Comparison of ENCODE assay signal across 8 mouse cellular contexts in genomic region chr4:152115921-152116612, GRCm38 (mm10). TPM values are rescaled to one million over a fixed set of nuclear protein-coding genes. Genes with fewer than 3 reads are reported as not detected.
DNase-seq lines count a peak whose midpoint lies in the region; ATAC-seq lines count a peak whose summit lies in the region.

Gene Tnfrsf25 (plus strand): TSS chr4:152115934.

- no peak for DNase-seq in left cerebral cortex, postnatal 25 days (ENCODE audit: low spot score in 2 of 2)
- no peak for DNase-seq in left cerebral cortex, postnatal 36 days (ENCODE audit: low spot score in 2 of 2)
- DNase-seq in embryonic facial prominence, embryonic 14.5 days (ENCODE audit: low spot score) = no peak
- peak; percentile 65 for DNase-seq in limb, embryonic 10.5 days (ENCODE audit: low spot score)
- no peak for DNase-seq in cerebellum, postnatal 4 days (ENCODE audit: low spot score in 2 of 2)
- DNase-seq in cerebellum, adult 8-10 months = no peak

- peak; percentile 26; the same call in 1 of the 2 replicates for ATAC-seq in embryonic facial prominence, embryonic 14.5 days (ENCODE audit: low read depth)
- ATAC-seq in neural tube, embryonic 13.5 days (ENCODE audit: low read depth) = 0 out of 2 replicates have a peak, but pooled peaks have one; percentile 14
- ATAC-seq in frontal cortex, adult (ENCODE audit: low TSS enrichment) = no peak

- peaks cover 63% of the 10 kb centered on the region for H3K27me3 ChIP-seq in embryonic facial prominence, embryonic 14.5 days (replicated peaks; ENCODE audit: control insufficient read depth, insufficient read depth, low read length)
- H3K27me3 ChIP-seq in limb, embryonic 10.5 days (ENCODE audit: low read depth, poor library complexity, severe bottlenecking) = peaks cover 90% of the 10 kb centered on the region
- H3K27me3 ChIP-seq in neural tube, embryonic 13.5 days = peaks cover 81% of the 10 kb centered on the region

- H3K27ac ChIP-seq in embryonic facial prominence, embryonic 14.5 days (replicated peaks; ENCODE audit: low read depth, low read length) = no peak within 1 kb of the TSS
- peak within 1 kb of the TSS; percentile 74 for H3K27ac ChIP-seq in limb, embryonic 10.5 days
- no peak within 1 kb of the TSS for H3K27ac ChIP-seq in neural tube, embryonic 13.5 days (replicated peaks)

- WGBS in embryonic facial prominence, embryonic 14.5 days = 3% methylated on average over 28 of the region's 30 CpGs
- WGBS in limb, embryonic 10.5 days = 3% methylated on average over 30 of the region's 30 CpGs
- 1% methylated on average over 30 of the region's 30 CpGs for WGBS in neural tube, embryonic 13.5 days

- peaks cover 39% of the 10 kb centered on the region for H3K36me3 ChIP-seq in embryonic facial prominence, embryonic 14.5 days (ENCODE audit: control insufficient read depth, insufficient read depth, low read length)
- H3K36me3 ChIP-seq in limb, embryonic 10.5 days = peaks cover 39% of the 10 kb centered on the region
- H3K36me3 ChIP-seq in neural tube, embryonic 13.5 days = peaks cover 35% of the 10 kb centered on the region

- no peaks in the 10 kb centered on the region for H3K9me3 ChIP-seq in embryonic facial prominence, embryonic 14.5 days (ENCODE audit: control insufficient read depth, low read length)
- no peaks in the 10 kb centered on the region for H3K9me3 ChIP-seq in limb, embryonic 10.5 days (replicated peaks)
- no peaks in the 10 kb centered on the region for H3K9me3 ChIP-seq in neural tube, embryonic 13.5 days

- intact Hi-C loops in left cerebral cortex, postnatal 25 days (cut with DNase I) = no loop called here
- intact Hi-C loops in left cerebral cortex, postnatal 36 days (cut with DNase I) = no loop called here

- peaks cover 27% of the 10 kb centered on the region for H3K4me1 ChIP-seq in embryonic facial prominence, embryonic 14.5 days (ENCODE audit: control insufficient read depth, insufficient read depth, low read length)
- peaks cover 40% of the 10 kb centered on the region for H3K4me1 ChIP-seq in limb, embryonic 10.5 days
- peaks cover 31% of the 10 kb centered on the region for H3K4me1 ChIP-seq in neural tube, embryonic 13.5 days (replicated peaks)

- peak within 1 kb of the TSS; percentile 47 for H3K4me2 ChIP-seq in embryonic facial prominence, embryonic 14.5 days (ENCODE audit: low read depth, low read length)
- peak within 1 kb of the TSS; percentile 22; the same call in 1 of the 2 replicates for H3K4me2 ChIP-seq in neural tube, embryonic 13.5 days

- H3K4me3 ChIP-seq in embryonic facial prominence, embryonic 14.5 days (ENCODE audit: low read depth, low read length) = peak within 1 kb of the TSS; percentile 18; the same call in 1 of the 2 replicates
- peak within 1 kb of the TSS; percentile 42 for H3K4me3 ChIP-seq in limb, embryonic 10.5 days
- H3K4me3 ChIP-seq in neural tube, embryonic 13.5 days = no peak within 1 kb of the TSS

- peak within 1 kb of the TSS; percentile 52; the same call in 1 of the 2 replicates for H3K9ac ChIP-seq in embryonic facial prominence, embryonic 14.5 days (ENCODE audit: low read depth, low read length)
- H3K9ac ChIP-seq in neural tube, embryonic 13.5 days = peak within 1 kb of the TSS; percentile 34; the same call in 1 of the 2 replicates

RNA-seq across cellular contexts. Expression of gene Tnfrsf25, which starts in this region (rescaled TPM):
- 10 to 100 TPM; 13.5 to 18.0 TPM for total RNA-seq in left cerebral cortex, postnatal 25 days (2021)
- 10 to 100 TPM in 1 of 2 experiments, 1 to 10 TPM in 1; 8.7 to 10.1 TPM for total RNA-seq in left cerebral cortex, postnatal 36 days (2021)
- polyA plus RNA-seq in embryonic facial prominence, embryonic 14.5 days (2014; fragmentation: Nextera tagmentation; extraction: Ambion mirVana) = 0.65 and 1.4 TPM in 2 replicates
- polyA plus RNA-seq in limb, embryonic 10.5 days (2016; fragmentation: Nextera tagmentation; extraction: Ambion mirVana) = 0.67 and 0.75 TPM in 2 replicates
- polyA plus RNA-seq in neural tube, embryonic 13.5 days (2015; fragmentation: Nextera tagmentation; extraction: Ambion mirVana) = 0.84 and 1.8 TPM in 2 replicates

Comparison
In these comparisons a context has a peak if more than half of its experiments do, and no peak if none do; other contexts are left out.
1. Peak in DNase-seq, H3K4me3 ChIP-seq and H3K27ac ChIP-seq in limb, embryonic 10.5 days; RNA of the gene not detected or under 1 TPM.